Mouse (Mus musculus) CD4-positive helper T cell, adult 2 months (primary cell): ENCODE results near the gene Endog.
"Not testable (repeated sequence)": the region's sequence is repeated elsewhere in the genome, so short reads cannot be mapped to it uniquely, and the experiment has no call there.

Source experiments
- DNase-seq: peaks from one replicate; pipeline ENCODE4 v3.0.0-alpha.2; 2012; ENCODE audit warnings: low read depth, missing footprints, low spot score

The Endog gene

GRCm38 (mm10) chr2:30171371-30171996 is at the start of gene Endog:
TSS of gene Endog (plus strand) at chr2:30171493.
- peak; percentile 87 for DNase-seq

GRCm38 (mm10) chr2:30122766-30123165 is 48.5 kb upstream of the Endog start:
- no peak for DNase-seq

- no peak for DNase-seq
Measured at GRCm38 (mm10) chr2:30123729-30124471, 47.4 kb upstream of the Endog start.

- DNase-seq = peak; percentile 94
Measured at GRCm38 (mm10) chr2:30124472-30125274, 46.6 kb upstream of the Endog start, which contains the start of gene Zer1. TSS of gene Zer1 (minus strand) at chr2:30124585.

GRCm38 (mm10) chr2:30128789-30129188 is 42.5 kb upstream of the Endog start:
- DNase-seq = peak; percentile 75

- DNase-seq = no peak
Measured at GRCm38 (mm10) chr2:30130156-30130555, 41.1 kb upstream of the Endog start.

- DNase-seq = peak; percentile 35
Measured at GRCm38 (mm10) chr2:30131240-30131639, 40.1 kb upstream of the Endog start.

- no peak for DNase-seq
Measured at GRCm38 (mm10) chr2:30132801-30133612, 38.3 kb upstream of the Endog start.

GRCm38 (mm10) chr2:30133613-30134377 is 37.5 kb upstream of the Endog start, which contains the start of gene Tbc1d13:
TSS of gene Tbc1d13 (plus strand) at chr2:30133746.
- peak; percentile 99 for DNase-seq

GRCm38 (mm10) chr2:30134378-30134711 is 36.9 kb upstream of the Endog start:
- no peak for DNase-seq

GRCm38 (mm10) chr2:30134928-30135620 is 36.2 kb upstream of the Endog start:
- DNase-seq = no peak

GRCm38 (mm10) chr2:30136458-30136857 is 34.8 kb upstream of the Endog start:
- DNase-seq = no peak

- DNase-seq = not testable (repeated sequence)
Measured at GRCm38 (mm10) chr2:30140021-30140420, 31.3 kb upstream of the Endog start.

GRCm38 (mm10) chr2:30144436-30144835 is 26.9 kb upstream of the Endog start:
- DNase-seq = no peak

- DNase-seq = no peak
Measured at GRCm38 (mm10) chr2:30147466-30147865, 23.8 kb upstream of the Endog start.

- no peak for DNase-seq
Measured at GRCm38 (mm10) chr2:30151840-30152239, 19.5 kb upstream of the Endog start.

GRCm38 (mm10) chr2:30152616-30153015 is 18.7 kb upstream of the Endog start:
- no peak for DNase-seq

- DNase-seq = not testable (repeated sequence)
Measured at GRCm38 (mm10) chr2:30159871-30160270, 11.4 kb upstream of the Endog start.

- DNase-seq = peak; percentile 67
Measured at GRCm38 (mm10) chr2:30161809-30162208, 9.5 kb upstream of the Endog start.

GRCm38 (mm10) chr2:30164340-30164932 is 6.9 kb upstream of the Endog start:
- no peak for DNase-seq
